Mouse (Mus musculus) layer of hippocampus, postnatal 10 days (tissue): Measurements from ENCODE around the gene Jazf1. TPM values are rescaled to one million over a fixed set of nuclear protein-coding genes. Genes with fewer than 3 reads are reported as not detected.

Experiments used
- DNase-seq, 2 experiments: peaks; one replicate each; pipeline ENCODE4 v3.0.0; 2021; ENCODE audit warnings: low spot score in 2 of 2
- total RNA-seq, 2 experiments: library from RNA; stranded (reverse); gene quantifications; 2 replicates each; pipeline ENCODE4 v1.2.3; 2021

The Jazf1 gene
- total RNA-seq, 2 experiments from 2014 or later, result 69.5 to 82.2 TPM

DNA sequence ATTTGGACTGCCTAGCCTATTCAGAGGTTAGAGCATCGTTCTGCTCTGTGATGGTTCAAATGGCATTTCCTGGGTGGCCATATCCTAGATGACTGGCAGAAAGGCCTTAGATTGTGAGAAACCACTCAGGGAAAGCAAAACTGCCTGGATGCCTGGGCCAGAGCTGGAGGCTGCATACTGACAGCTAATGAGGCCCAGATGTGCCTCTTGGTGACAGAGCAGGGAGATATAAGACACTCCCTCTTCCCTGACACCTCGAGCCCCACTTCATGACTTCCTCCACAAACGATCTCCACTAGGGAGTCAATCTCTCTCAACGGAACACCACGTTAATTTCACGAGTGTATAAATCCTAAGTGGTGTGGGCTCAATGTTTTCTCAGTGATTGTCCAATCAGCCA, 207.7 kb downstream of the Jazf1 start:
- DNase-seq, result no peak

GRCm38 (mm10) chr6:52858911-52859431, 209.5 kb downstream of the Jazf1 start:
- DNase-seq, result no peak

GRCm38 (mm10) chr6:52852404-52853107, 215.9 kb downstream of the Jazf1 start:
- no peak for DNase-seq

DNA sequence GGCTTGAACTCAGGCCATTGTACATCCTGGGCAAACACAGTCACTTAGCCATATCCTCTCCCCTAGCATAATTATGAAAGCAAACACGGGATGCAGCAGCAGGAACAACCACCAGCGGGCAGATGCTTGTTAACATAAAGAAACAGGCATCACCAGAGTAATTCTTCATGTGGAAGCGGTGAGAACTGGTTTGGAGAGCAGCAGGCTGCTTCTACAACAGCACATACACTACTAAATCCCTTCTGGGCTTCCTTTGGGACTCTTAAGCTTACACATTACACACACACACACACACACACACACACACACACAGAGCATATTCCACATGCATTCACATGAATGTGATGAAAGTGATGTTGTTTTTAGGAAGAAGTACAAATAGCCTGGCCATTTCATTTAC, 216.5 kb downstream of the Jazf1 start:
- DNase-seq, result no peak

GRCm38 (mm10) chr6:52851019-52851418, 217.4 kb downstream of the Jazf1 start:
- peak in 1 of 2 experiments; percentile 63 for DNase-seq

GRCm38 (mm10) chr6:52848199-52848598, 220.2 kb downstream of the Jazf1 start:
- no peak for DNase-seq

DNA sequence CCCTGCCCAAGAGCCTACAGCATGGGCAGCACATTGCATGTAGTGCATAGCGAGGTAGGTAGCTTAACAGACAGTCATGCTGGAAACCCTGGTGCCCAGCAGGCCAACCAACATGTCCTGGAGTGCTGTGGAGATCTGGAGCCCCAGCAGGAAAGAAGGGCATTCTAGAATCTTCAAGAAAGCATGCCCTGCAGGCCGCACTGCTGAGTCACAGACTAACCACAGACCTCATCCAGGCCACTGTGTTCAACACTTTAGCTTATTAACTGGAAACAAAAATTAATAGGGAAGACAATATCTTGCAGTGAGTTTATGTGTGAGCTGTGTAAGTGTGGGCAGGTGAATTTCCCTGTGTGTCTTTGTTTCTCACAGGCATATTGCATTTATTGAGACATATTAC, 222.1 kb downstream of the Jazf1 start:
- DNase-seq, result no peak

DNA sequence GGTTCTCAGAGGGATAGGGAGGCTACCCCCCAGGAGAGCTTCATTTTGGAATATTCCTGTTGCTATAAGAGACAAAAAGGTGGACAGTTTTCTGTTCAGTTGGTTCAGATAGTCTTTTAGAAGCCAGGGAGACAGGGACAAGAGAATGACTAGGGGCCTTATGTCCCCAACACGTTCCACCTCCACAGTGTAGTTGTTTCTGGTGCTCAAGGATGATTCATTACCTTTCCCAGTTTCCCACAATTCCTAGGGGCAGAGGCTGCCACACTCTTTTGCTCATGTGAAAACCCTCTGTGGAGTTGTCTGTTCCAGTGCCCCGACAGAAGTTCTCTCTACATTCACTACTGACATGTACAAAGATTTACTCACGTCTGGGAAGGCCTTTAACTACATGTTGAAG, 223.7 kb downstream of the Jazf1 start:
- no peak for DNase-seq

DNA sequence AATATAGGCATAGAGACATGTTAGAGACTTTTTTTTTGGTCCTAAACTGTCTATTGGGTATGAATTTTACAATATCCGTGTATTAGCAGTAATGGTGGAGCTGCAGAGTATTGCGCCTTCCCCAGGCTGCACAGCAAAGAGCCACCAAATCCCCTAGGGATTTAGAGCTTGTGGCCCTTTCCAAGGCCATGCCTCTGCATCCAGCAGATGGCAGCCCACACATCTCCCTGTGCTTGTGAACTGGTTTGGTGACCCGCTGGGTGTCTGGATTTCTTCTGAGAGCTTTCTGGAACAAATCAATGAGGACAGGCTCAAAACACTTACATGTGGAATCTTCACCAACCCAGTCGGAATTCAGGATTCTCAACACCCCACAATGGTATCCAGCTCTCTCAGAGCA, 225.4 kb downstream of the Jazf1 start:
- DNase-seq, result no peak

GRCm38 (mm10) chr6:52842598-52842997, 225.8 kb downstream of the Jazf1 start:
- no peak for DNase-seq

DNA sequence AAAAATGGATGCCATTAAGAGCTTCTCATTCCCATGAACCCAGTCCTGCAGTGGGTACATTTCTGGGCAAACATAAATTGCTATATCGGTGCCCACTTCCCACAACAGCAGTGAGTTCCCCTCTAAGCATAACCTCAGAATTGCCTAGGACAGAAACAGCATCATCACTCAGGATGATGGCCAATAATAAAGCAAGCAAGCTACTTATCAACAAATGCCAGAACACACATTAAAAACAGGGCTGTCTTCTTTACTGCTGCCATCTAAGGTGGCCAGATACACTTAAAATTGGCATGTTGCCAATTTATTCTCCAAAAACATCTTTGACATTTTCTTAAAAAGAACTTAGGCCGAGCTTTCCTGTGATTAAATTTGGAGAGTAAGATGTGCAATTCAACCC, 226.8 kb downstream of the Jazf1 start:
- DNase-seq, result no peak

DNA sequence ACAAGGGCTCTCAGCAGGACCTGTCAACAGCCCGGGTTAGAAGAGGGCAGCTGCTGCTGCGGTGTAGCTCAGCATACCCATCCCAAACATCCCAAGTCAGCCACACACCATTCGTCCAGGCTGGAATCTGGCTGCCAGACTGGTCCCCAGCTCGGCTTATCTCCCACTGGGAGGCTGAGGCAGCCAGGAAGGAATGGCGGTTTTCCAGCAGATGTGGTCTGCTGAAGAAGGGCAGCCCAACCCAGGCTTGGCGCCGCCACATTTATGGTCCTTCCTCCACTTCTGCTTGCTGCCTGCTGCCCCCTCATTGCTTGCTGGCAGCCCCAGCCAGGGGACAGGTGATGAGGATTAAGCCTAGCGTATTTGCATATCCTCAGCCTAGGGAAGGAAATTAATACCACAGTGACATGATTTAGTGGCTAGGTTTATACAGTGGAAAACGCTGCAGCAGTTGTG, 227.8 kb downstream of the Jazf1 start:
- no peak for DNase-seq

DNA sequence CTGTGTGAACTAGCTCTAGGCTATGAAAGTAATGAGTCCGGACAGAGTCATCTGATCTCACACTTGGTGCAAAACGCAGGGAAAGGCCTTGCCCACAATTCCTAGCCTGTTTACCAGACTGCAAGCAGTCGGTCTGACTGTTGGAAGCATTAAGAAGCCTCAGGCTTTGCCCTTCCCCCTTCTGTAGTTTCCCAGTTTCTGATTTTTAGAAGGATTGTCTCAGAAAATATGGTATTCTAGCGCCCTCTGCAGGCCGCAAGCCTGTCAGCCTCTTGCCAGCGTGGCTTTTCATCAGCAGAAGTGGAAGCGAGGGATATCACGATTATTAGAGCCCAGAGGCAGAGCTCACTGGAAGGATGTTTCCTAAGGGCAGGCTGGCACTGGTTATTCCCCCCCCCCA, 229.7 kb downstream of the Jazf1 start:
- peak; percentile 89 to 91 for DNase-seq

GRCm38 (mm10) chr6:52837792-52838191, 230.6 kb downstream of the Jazf1 start:
- no peak for DNase-seq

DNA sequence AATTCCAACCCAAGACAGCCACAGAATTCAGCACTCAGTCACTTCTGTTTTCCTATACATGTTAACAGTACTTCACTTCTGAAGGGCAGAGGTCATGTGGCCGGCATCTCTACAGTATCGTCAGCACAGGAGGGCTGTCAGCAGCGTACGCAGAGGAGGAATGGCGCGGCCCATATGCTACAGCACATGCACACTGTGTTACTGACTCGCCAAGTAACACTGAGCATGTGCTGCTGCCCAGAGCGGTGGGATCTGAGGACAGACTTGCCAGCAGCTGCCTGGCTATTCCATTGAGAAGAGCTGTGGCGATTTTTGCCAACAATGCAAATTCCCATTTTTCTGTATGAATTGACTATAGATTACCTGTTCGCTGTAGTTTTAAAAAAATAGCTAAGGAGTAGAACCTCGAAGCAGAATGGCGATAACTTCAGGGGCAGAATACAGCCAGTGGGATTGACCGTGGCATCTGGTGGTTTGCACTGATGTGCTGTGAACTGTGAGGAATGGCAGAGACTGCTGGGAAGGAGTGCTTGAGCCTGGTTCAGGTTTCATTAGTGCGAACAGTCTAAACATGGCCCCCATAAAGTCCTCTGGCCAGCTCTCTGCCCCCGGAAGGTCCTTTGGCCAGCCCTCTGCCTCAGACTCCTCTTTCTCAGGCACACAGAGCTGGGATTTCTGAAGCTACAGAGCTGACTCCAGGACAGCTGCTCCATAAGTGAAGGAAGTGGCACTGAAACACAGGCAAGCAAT, 232.1 kb downstream of the Jazf1 start:
- peak in 1 of 2 experiments; percentile 27 for DNase-seq

DNA sequence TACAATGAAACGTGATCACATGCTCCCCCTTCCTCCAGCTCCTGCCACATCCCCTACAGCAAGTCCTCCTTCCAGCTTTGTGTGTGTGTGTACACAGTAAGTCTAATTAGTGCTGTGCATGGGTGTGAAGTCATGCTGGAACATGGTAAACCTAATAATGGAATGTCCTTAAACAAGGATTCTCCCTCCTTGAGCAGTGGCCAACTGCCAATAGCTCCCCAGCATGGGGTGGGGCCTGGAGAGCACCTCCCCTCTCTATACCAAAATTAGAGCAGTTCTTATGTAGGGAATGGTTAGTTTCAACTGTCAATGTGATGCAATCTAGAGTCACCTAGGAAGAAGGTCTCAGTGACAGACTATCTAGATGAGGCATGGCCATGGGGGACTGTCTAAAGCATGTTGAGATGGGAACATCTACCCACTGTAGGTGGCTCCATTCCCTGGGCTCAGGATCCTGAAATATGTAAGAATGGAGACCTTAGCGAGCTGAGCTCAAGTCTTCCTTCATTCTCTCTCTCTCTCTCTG, 240.6 kb downstream of the Jazf1 start:
- DNase-seq, result no peak

DNA sequence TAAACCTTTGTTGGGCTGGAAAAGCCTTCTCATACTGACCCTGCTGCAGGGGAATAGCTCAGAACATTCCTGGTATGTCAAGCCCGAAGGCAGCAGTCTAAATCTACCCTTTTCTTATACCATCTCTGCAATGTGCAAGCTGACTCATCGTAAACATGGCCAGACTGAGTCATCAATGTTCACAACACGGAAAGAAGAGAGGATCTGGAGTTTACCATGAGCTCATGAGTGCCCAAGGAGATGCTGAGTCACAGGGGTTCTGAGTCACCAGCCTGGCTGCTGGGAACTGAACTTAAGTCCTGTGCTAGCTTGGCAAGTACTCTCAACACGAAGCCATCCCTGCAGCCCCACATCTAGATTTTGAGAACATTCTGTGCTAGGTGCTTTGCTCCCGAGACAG, 242.9 kb downstream of the Jazf1 start:
- DNase-seq, result peak in 1 of 2 experiments; percentile 16

DNA sequence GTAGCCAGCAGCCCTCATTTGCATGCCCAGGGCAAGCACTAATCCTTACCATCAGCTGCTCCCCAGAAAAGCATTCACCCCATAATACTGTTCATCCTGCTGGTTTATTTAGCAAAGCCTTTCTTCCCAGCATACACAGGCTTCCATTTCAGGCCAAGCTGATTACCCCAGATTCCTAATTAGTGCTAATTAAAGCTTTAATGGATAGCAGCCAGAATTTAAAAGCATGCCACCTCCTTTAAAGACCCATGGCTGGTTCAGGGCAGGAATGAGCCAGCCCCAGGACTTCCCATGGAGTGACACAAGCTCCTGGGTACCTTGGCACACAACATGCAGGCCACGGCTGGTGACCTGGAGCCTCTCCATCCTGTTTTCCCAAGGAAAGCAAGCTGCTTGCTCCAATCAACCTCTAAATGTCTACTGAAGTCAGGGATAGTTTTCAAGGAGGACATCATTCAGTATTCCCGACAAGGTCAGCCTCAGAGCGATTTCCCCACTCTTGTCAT, 243.4 kb downstream of the Jazf1 start:
- peak; percentile 25 to 50 for DNase-seq

- DNase-seq, result no peak
These were observed 245.4 kb downstream of the Jazf1 start for GRCm38 (mm10) chr6:52823064-52823463.

- no peak for DNase-seq
These were observed 245.8 kb downstream of the Jazf1 start for GRCm38 (mm10) chr6:52822625-52823024.

- no peak for DNase-seq
These were observed 249.1 kb downstream of the Jazf1 start for GRCm38 (mm10) chr6:52819353-52819752.

DNA sequence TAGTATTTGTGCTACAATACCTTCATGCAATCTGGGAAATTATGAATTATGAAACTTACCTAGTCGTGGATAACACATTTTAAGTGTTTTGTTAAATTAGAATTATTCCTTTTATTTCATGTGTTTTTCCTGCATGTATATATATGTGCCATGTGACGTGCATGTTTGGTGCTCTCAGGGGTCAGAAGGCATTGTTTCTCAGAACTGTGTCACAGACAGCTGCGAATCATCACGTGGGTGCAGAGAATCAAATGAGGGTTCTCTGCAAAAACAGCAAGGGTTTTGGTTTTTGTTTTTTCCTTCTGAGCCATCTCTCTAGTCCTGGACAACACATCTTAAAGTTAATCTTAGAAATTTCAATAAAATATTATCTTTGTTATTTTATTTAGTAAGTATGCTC, 250.4 kb downstream of the Jazf1 start:
- DNase-seq, result no peak
